Mouse (Mus musculus): ENCODE results near the gene Tanc1. TPM values are rescaled to one million over a fixed set of nuclear protein-coding genes. Genes with fewer than 3 reads are reported as not detected.

The Tanc1 gene
- polyA plus RNA-seq, 1 experiment from 2014 or later = 2.4 TPM

- no peaks in the 10 kb centered on the region for H3K4me1 ChIP-seq (ENCODE audit: insufficient read depth)
- no peak overlapping the region for H3K4me3 ChIP-seq (ENCODE audit: low read depth, low read length)
- no peak for DNase-seq
- no peak overlapping the region for H3K4me2 ChIP-seq (ENCODE audit: low read depth, low read length)
- 63% methylated on average over 6 of the region's 6 CpGs for WGBS (ENCODE audit: insufficient replicate concordance)
- ATAC-seq = no peak
- no peaks in the 10 kb centered on the region for H3K27me3 ChIP-seq (ENCODE audit: insufficient read depth, low read length)
- TF ChIP-seq CTCF (IDR thresholded peaks at IDR 0.05; ENCODE audit: low read depth) (no peak), EP300 (IDR thresholded peaks at IDR 0.05; ENCODE audit: low read depth) (no peak)
- no peaks in the 10 kb centered on the region for H3K9me3 ChIP-seq (ENCODE audit: low read length)
- H3K9ac ChIP-seq (replicated peaks) = no peak overlapping the region
- H3K27ac ChIP-seq (ENCODE audit: low read depth) = no peak overlapping the region
- H3K36me3 ChIP-seq (replicated peaks; ENCODE audit: insufficient read depth, low read length) = no peaks in the 10 kb centered on the region
These were observed 277.9 kb downstream of the Tanc1 start for GRCm38 (mm10) chr2:59889699-59890098.

Other genes with a start within 250 kb of the Tanc1 start
- gene Dapl1, start 127.4 kb upstream of the Tanc1 start, polyA plus RNA-seq (2015; fragmentation: Nextera tagmentation; extraction: Ambion mirVana) = not detected in 2 replicates